Mouse (Mus musculus): ENCODE measurements around the gene Tmem38a.

Tmem38a gene

DNA sequence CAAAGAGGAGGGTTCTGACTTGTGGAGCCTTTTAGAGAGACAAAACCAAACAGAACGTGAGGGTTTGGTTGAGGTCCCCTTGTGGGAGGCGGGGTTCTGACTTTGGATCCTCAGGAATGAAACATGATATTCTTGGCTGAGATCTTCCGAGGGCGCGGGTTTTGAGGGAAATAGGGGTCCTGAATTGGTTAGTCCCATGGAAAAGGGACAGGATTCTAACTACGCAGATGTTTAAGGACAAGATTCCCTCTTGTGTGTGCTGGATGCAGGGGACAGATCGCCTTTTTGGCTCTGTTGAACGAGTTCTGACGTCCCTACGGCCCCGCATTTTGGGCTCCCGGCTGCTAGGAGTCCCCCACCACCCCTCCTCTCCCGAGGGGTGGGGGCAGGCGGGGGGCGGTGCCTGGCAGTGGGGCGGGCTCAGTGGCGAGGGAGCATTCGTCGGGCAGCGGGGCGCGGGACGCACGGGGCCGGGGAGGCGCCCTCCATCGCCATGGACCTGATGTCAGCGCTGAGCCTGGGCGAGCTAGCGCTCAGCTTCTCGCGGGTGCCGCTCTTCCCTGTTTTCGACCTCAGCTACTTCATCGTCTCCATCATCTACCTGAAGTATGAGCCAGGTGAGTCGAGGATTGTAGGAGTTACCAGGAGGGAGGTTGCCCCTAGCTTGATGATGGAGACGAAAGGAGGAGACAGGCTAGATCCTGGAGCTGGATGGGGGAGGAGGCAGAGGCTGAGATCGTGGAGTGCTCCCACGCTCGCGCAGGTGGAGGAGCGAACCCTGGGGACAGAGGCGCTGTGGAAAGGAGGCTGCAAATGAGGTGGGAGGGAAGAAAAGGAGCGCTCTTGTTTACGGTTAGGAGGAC lies at the start of gene Tmem38a:
Tmem38a (plus strand) TSS at position 445 of the 863 bp plus-strand sequence.
- DNase-seq (ENCODE audit: low spot score in 2 of 2) = peak; percentile 66 to 71

DNA sequence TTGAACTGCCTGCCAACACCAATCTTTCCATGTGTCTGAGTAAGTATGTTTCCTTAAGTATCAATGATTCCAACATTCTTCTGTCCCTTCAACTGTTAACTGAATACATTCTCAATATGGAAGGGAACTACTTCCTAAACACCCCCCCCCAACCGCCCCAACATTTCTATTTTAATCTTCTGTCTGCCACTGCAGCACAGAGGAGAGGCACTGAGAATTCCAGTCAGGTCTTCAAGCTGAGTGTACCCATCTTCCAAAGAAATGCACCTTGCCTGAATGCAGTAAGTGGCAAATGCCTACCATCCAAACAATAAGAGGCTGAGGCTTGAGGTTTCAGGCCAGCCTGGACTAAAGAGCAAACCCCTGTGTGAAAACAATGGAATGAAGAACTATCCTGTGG lies 39.8 kb upstream of the Tmem38a start:
- DNase-seq (ENCODE audit: low spot score in 2 of 2) = no peak

DNA sequence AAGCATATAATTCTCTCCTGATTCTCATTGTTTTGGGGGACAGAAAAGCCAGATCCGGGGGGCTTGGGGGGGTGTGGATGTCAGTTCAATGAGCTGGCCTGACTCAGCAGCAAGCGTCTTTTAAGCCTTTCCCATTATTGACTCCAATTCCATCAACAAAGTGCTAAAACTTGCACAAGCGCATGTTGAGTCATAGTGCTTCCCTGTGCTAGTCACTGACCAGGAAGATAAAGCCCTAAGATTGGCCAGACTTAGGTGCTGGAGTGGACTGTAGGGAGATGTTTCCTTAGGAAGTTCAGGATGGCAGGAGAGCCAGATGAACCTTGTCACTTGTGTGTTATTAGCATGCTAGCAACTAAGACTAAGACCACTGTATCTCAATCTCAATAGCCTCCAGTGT lies 37.0 kb upstream of the Tmem38a start:
- no peak for DNase-seq (ENCODE audit: low spot score in 2 of 2)

DNA sequence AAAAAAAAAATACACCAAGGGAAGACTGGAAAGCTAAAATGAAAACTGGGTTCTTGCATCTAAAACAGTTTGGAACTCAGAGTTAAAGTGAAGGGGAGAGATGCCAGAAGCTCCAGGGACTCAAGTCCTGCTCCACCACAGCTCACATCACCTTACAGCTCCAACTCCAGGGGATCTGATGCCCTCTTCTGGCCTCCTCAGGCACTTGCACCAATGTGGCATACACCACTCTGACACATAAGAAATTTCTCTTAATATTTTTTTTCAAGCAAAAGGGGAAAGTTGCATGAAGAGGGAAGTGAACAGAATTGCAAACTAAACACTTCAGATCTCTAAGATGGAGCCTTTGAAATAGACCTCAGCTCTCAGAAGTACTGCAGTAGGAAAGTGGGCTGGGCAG lies 32.6 kb upstream of the Tmem38a start:
- DNase-seq (ENCODE audit: low spot score in 2 of 2) = no peak

DNA sequence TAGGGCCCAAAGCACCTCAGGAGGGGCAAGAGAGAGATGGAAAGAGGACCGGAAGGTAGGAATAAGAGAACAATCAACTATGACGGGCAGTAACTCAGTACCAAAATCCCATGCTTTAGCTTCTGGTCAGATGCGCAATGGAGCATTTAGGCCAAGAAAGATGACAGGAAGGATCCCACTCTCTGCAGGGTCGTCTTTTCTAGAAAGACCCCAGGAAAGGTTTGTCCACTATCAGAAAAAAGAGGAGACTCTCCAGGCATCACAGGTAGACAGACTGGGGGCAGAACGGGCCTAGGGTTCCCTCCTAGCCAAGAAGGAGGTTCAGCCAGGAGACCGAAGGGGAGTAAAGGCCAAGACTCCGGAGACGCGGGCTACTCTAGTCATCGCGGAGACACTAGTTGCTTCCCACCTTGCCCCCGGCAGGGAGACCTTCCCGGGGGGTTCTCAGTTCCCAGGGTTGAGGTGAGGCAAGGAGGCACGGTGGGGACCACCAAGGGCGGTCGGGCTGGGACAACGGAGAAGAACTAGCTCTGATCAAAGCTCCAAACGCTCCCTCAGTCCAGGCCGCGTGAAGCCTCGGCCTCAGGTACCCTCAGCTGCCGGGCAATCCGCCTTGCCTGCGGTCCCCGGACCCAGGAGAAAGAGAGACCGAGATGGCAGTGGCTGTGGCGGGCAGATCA lies 24.6 kb upstream of the Tmem38a start:
- no peak for DNase-seq (ENCODE audit: low spot score in 2 of 2)

DNA sequence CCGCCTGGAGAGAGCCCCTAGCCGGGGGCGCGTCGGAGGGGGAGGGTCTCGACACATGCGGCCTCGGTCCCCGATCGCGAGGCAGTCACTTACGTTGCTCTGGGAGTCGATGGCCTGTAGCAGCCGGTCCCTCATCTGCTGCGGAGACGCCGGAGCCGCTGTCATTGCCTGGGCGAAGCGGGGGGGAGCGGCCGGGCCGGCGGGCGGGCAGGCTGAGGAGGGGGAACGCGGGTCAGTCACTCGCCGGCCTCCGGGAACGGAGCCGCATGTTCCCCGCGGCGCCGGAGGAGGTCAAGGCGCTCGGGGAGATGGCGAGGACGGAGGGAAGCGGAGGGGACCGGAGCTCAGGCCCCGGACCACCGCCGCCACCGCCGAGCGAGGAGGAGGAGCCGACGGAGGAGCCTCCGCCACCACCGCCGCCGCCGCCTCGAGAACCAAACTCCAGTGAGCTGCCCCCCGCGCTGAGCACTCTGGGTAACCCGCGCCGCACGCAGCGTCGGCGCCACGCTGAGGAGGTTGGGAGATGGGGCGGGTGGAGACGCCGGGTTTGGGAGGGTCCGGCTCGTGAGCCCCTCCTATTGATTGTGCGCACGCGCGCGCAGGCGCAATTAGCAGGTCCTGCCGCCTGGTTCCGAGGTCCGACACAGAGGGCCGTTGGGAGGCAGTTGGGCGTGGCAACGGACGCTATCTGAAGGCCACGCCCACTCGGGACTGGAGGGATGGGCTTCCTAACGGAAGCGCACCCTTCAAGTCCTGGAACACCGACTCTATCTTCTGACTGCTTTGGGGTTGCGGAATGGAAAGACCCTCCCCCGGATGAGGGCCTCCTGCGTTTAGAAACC lies 23.8 kb upstream of the Tmem38a start, which contains the start of gene Med26:
Med26 (minus strand) TSS at position 469 of the 842 bp plus-strand sequence.
- DNase-seq (ENCODE audit: low spot score in 2 of 2) = peak; percentile 92 to 95

DNA sequence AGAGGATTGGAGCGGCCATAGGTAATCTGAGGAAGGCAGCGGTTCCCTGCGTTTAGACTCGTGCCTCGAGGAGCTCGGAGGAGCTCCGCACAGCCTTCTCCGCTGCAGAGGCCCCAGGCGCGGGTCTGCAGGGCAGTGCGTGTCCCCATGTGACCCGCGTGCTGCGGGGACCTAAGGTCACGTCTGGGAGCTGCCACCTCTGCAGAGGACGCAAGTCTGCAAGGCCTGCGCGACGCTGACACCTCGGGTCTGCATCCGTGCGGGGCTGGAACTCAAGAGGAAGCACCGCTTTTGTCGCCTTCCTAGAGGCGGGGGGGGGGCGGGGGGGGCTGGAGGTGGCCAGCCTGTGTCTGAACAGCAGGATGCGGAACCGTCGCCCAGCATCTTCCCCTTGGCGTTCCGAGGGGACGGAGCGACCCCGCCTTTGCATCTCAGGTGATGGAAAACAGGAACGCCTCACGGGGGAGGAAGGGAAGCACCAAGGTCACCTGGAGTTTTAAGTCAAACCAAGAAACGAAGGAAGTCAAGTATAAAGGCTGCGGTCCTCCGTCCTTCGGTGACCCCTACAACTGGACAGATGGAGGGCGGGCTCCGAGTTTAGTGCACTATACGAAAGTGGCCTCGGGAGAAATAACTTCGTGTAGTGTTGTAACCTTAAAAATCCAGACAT lies 23.1 kb upstream of the Tmem38a start:
- DNase-seq (ENCODE audit: low spot score in 2 of 2) = no peak

DNA sequence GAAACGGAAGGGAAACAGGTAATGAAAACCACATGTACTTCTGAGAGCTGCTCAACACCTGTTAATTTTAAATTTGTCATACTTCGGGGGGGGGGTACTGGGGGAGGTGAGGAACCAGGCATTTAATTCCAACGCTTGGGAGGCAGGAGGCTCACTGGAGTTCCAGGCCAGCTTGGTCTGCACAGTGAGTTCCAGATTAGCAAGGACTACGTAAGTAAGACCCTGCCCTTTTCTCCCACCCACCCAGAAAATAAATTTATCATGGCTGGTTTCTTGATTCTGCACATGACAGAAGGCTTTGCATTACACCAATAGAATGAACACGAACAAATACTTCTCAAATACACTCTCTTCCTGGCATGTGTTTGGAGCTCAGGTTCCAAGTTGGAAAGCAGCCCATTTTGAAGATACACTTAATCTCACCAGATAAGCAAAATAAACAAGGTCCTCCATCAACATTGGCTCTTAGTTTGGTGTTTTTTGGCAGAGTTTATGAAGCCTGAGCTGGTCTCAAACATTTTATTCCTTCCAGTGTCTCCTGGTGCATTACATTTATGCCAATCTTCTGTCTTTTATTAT lies 22.5 kb upstream of the Tmem38a start:
- DNase-seq (ENCODE audit: low spot score in 2 of 2) = no peak

DNA sequence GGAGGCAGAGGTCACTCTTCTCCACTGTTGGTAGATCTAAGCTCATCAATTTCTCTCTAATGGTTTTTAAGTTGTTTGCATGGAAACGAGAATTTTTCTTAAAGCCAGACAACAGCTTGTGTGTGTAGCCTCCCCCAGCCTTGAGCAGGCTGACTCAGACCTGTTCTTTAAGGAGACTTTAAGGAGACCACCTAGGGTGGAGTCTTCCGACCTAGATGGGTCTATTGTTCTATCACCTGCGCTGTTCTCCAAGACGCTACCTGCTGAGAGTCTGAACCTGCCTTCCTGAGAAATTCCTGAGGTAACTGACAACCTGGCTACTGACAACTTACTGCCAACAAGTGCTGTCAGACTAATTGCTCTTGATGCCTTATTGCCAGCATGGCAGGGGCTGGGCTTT lies 16.1 kb upstream of the Tmem38a start:
- no peak for DNase-seq (ENCODE audit: low spot score in 2 of 2)

DNA sequence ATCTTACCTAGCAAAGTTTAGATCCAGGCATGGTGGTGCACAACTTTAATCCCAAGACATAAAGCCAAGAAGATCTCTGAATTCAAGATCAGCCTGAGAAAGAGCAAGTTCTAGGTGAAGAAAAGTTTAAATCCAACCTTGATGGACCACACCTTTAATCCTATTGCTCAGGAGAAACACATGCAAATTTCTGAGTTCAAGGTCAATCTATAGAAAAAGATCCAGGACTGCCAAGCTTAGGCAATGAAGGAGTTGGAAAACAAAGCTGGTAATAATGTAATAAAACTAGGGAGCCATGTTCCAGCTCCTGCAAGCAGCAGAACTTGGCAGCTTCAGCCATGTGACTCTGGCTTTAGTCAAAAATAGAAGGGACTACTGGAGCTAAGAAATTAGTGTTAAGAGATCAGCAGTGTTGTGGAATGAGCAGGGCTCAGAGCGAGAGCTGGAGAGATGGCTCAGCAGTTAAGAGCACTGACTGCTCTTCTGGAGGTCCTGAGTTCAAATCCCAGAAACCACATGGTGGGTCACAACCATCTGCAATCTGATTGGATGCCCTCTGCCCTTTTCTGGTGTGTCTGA lies 10.7 kb upstream of the Tmem38a start:
- no peak for DNase-seq (ENCODE audit: low spot score in 2 of 2)

DNA sequence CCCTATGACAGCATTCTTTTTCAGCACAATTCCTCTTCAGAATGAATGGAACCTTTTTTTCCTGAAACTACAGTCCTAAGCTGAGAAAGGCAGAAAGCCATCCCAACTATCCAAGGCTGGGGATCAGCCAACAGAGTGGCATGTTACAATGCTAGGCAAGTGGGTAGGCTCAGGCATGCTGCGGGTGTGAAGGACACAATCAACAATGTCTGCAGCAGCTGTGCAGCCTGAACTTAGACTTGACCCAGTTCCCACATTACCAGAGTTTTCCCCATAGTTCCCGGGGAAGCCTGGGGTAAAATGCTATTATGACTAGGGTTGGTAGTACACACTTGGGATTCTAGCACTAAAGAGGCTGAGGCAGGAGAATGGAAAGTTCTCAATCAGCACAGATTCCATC lies 5.9 kb upstream of the Tmem38a start:
- DNase-seq (ENCODE audit: low spot score in 2 of 2) = no peak

DNA sequence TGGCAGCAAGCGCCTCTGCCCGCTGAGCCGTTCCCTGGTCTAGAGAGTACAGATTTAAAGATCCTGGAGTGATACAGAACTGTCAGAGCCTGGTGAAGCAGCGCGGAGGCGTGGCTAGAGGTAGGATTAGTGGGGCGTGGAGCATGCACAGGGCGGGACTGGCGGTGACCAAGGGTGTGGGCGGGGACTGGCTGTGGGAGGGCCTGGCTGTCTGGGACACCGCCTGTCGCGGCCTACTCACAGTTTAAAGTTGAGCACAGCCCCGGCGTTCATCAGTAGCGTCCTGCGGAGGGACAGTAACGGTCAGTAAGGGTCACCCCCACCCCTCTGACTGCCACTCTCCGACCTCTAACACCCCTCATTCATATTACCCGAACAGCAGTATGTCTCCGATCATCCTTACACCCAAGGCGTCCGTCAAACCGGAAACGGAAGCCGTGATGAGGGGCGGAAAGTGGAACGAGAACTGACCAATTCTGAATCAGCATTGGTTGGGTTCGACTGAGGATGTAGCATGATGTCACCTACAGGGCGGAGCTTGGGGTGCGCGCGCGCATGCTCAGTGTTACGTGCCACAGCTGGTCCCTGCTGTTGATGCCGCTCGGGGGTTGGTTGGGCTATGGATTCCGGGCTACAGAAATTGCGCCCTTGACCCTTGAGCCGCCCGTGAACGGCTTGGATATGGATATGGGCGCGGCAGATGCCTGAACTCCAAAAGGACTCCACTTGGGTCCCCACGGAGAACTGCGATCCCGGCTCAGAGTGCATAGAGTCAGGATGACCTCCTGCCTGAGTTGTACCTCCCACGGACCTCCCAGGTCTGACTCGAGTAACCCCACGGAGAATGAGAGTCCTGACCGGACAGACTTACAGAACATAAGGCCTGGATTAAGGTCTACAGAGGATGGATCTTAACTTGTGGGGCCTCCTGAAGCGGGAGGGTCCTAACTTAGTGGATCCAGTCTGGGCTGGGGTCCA lies 933 bp upstream of the Tmem38a start, which contains the start of gene Smim7:
Smim7 (minus strand) TSS at position 456 of the 978 bp plus-strand sequence.
- peak; percentile 96 to 97 for DNase-seq (ENCODE audit: low spot score in 2 of 2)

DNA sequence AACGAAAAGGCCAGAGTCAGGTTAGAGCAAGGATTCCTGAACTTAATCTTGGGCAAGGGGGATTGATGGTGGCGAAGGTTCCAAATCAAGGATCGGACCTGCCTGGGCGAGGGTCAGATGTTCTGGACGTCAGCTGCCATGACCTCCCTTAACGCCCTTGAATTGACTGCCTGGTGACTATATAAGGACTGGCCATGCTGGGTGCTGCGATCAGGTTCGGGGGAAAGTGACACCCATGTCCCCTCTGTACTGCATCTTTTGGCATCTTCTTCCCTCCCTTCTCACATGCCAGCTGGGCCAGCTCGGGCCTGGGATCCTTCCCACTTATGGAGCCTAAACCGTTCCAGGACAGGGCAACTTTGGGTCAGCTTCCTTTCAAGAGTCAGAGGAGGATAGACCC lies 652 bp downstream of the Tmem38a start:
- DNase-seq (ENCODE audit: low spot score in 2 of 2) = no peak

DNA sequence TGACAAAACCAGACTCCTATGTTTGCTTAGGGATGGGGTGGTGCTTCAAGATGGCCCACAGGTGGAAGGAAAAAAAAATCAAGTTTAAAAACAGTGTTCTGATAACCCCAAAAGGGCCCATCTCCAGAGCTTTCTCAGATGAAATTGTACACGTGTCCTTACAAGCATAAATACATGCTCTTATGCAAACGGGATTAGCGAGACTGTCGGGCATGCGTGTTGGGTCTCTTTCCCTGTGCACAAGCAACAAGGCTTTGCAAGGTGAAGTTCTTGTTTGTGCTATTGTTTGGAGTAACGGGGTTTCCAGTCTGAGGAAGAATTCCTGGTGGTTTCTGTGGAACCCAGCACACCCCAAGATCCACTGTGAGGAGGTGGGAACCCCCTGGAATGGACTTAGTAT lies 1.6 kb downstream of the Tmem38a start:
- no peak for DNase-seq (ENCODE audit: low spot score in 2 of 2)

DNA sequence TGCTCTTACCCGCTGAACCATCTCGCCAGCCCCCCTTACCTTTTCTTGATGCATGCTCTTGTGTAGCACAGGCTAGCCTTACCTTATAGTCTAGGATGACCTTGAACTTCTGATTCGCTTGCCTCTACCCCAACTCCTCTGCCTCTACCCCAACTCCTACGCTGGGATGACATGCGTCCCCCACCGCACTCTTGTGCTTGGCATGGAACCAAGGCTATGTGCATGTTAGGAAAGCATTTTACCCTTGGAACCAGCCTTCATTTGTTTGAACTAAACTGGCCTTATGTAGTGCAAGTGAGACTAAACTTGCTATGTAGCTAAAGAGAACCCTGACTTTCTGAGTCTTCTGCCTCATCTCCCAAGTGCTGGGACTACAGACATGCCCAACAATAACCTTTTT lies 4.1 kb downstream of the Tmem38a start:
- DNase-seq (ENCODE audit: low spot score in 2 of 2) = no peak

DNA sequence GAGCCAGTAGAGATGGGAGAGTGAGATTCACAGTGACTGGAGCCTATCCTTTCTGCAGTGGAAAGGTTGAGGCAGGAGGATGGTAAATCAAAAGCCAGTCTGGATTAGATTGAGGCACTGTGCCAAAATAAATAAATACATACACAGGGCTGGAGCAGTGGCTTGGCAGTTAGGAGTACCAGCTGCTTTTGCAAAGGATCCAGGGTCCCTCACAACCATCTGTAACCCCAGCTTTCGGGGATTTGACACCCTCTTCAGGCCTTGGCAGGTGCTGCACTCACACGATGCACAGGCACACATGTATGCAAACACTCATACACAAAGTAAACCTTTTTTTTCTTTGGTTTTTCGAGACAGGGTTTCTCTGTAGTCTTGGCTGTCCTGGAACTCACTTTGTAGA lies 5.4 kb downstream of the Tmem38a start:
- DNase-seq (ENCODE audit: low spot score in 2 of 2) = no peak

DNA sequence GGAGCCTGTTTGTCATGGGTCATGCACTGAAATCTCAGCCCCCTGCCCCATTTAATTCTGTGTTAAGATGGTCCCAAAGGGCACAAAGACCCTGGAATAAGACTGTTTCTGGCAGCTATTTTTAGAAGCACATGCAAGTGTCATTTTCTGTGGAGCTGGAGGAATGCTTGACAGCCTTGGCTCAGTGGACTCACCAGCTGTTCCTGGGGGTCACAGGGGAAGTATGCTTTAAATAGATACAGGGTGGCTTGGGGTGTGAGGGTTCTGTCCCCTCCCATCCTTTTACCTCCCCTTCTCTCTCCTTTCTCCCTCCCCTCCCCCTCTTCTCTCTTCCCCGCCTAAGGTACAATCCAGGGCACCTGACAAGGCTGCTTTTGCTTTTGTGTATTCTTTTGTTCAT lies 6.1 kb downstream of the Tmem38a start:
- DNase-seq (ENCODE audit: low spot score in 2 of 2) = no peak

DNA sequence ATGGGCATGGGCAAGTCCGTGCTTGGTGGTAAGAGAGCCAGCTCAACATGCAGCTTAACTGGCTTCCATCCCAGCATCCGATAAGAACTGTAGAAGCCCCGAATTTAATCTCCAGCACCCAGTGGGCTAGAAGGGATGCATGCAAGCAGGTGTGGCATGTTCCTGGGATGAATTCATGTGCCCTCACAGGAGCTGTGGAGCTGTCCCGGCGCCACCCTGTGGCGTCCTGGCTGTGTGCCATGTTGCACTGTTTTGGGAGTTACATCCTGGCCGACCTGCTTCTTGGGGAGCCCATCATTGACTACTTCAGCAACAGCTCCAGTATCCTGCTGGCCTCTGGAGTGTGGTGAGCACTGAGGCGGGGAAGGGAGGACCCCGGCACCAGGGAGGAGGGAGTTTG lies 7.5 kb downstream of the Tmem38a start:
- DNase-seq (ENCODE audit: low spot score in 2 of 2) = no peak

DNA sequence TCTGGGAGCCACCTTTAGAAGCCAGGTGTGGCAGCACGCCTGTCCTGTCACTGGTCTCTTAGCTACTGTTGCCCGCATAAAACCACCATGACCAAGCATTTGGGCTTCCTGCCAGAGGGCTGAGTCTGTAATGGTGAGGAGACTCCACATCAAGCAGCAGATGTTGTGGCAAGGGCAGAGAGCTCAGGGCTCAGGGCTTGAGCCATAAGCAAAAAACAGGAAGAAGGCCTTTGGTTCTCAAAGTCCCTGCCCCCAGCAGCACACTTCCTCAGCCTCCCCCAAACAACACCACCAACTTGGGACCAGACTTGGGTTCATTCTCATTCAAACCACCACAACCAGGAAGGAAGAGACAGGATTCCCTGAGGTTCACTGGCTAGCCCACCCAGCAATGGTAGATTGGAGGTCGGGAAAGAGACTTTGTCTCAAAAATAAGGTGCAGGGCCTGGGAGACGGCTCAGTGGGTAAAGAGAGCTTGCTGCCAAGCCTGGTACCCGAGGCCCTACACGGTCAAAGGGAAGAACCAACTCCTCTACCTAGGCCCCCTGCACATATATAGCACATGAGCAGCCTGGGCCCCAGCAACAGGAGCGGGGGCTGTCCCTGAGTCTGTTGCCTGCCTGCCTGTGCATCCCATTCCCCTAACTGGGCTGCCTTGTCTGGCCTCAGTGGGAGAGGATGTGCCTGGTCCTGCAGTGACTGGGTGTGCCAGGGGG lies 11.4 kb downstream of the Tmem38a start:
- DNase-seq (ENCODE audit: low spot score in 2 of 2) = peak in 1 of 2 experiments; percentile 7

Data from thymus, postnatal 10 days (tissue).